Mouse (Mus musculus) inflammation-experienced regulatory T-cells, adult 6 months (primary cell): ENCODE results near the gene Wdr46. TPM values are rescaled to one million over a fixed set of nuclear protein-coding genes. Genes with fewer than 3 reads are reported as not detected.
"Not testable (repeated sequence)": the region's sequence is repeated elsewhere in the genome, so short reads cannot be mapped to it uniquely, and the experiment has no call there.

Experiments
- ATAC-seq: one replicate; pipeline ENCODE4 v1.8.0; 2017
- polyA plus RNA-seq, 3 experiments: library from polyadenylated mRNA; unstranded; fragments of 100-300 nt; shearing (Covaris generic); gene quantifications; one replicate each; pipeline ENCODE4 v1.2.1; 2017

Wdr46 gene
- polyA plus RNA-seq, 3 experiments from 2014 or later, result 6.8 to 11.0 (median 10.1) TPM

DNA sequence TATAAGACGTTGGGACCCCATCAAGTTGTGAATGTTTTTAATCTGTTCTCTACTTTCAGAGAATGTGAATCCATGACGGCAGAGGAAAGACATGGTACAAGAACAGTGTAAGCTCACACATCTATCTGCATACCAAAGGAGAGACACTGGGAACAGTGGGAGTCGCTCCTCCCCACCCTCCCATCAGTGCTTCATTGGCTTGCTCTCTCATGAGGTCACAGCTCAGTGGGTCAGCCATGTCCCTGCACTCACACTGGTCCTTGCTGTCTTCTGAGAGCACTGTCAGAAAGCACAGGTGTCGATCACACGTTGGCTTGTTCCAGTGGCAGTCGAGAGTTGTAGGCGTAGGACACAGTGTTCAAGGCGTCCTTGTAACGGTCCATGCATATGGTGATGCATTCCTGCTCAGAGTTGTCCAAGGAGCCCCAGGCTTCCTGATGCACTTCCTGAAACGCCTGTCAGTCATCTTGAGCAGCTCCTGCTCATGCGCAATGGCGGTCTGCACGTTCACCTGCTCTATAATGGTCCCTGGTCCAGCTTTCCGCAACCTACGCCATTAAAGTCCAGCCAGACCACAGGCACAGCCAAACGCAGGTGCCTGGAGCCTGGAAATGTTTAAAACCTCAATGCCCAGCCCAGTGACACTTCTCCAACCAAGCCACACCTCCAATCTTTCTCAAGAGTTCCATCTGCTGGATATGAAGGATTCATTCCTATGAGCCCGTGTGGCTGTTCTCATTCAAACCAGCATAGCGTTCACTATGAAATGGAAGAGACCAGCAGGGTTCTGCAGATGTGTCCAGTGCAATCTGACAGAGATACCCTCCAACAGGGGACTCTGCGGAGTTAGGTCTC, 39.9 kb downstream of the Wdr46 start:
- ATAC-seq, result no peak

DNA sequence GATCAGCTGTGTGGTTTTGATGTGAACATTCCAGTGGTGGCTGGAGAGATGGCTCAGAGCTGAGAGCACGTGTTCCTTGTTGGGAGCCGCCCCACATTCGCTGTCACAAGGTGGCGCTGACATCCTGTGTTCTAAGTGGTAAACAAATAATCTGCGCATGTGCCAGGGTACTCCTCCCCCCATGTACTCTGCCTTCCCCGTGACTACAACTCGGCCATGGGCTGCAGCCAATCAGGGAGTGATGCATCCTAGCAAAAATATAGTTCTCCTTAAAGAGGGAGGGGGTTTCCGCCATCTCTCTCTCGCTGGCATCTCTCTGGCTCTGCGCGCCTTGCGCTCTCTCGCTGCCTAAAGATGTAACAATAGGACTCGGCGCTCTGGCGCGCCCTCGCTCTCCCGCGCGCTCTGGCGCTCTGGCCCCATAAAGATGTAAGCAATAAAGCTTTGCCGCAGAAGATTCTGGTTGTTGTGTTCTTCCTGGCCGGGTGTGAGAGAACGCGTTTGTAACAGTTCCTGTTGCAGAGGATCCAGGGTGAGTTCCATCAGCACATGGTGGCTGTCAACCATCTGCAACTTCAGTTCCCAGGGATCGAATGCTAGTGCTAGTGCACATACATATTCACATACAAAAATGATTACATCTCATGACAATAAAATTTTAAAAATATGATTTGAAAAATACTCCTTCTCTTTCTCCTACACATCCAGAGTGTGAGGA, 40.9 kb downstream of the Wdr46 start:
- ATAC-seq, result peak; percentile 75

DNA sequence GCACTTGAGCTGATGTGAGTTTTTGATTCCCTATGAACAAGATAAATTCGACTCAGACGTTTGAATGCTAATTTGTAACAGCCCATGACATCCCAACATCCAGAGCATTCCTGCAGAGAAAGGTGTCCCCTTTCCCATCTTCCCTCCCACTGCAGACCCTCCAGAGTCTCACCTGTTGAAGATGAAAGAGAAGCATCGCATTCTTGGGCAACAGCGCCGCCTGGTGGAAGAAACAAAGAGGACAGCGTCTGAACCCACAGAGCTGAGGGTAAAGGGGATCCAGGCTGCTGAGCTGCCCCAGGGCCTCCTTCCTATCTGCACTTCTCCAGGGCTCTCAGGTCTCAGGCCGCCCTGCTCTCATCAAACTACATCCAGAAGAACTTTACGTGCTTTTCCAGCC, 41.7 kb downstream of the Wdr46 start:
- not testable (repeated sequence) for ATAC-seq

DNA sequence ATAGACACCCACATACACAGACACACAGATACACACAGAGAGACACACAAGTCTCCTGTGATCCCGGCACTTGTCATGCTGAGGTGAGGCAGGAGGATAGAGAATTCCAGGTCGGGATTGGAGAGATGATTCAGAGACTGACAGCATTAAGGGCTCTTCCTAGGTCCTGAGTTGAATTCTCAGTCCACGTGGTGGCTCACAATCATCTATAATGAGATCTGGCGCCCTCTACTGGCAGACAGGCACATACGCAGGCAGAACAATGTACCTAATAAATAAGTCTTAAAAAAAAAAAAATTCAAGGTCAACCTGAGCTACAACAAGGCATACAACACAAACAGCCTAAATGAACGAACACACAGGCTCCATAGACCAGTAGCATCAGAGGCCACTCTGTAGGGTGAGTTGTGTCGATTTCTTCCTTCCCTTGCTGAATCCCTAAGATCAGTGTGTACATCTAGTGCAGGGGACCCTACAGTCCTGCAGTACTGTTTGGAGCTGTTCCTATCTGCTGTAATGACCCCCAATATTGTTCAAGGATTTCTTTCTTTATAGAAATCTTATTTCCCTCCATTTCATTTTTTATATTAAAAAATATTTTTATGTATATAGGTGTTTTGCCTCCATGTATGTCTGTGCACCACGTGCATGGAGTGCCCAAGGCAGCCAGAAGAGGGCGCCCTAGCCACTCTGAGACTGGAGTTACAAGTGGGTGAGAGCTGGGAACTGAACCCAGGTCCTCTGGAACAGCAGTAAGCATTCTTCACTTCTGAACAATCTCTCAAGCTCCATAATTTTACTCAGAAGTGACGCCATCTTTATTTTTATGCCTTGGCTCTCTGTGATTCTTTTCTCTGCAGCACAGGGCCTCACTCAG, 51.6 kb downstream of the Wdr46 start:
- peak; percentile 55 for ATAC-seq

DNA sequence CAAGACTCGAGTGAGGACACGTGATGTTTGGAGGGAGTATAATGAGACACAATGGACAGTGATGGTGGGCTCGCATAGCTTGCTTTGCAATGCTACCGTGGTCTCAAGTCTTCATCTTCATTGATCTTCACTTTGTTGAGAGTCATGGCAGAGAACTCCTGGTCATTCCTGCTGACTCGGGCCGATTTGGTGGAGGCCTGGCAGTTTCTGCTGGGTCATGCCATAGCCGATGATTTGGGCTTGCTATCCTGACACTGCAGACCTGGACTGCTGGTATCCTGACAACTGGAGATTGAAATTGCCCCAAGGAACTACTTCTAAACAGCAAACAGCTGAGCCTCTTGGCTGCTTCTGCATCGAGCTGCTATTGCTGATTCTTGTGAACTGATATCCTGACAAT, 54.5 kb downstream of the Wdr46 start:
- no peak for ATAC-seq

DNA sequence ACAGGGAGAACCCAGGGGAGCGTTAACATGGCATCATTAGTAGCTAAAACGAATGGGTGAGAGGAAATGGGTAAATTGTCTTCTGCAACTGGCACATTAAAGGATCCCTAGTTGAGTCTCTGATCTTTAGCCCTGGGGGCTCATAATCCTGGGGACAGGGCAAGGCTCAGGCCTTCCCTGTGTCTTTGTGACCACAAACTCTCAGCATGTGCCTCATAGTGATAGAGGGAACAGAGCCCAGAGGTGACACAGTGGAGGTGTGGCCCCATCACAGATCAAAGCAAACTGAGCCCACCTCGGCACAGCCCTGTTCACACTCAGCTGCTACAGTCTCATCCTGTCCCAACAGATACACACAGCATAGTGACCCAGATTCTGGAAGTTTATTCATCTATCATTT, 55.2 kb downstream of the Wdr46 start:
- no peak for ATAC-seq

DNA sequence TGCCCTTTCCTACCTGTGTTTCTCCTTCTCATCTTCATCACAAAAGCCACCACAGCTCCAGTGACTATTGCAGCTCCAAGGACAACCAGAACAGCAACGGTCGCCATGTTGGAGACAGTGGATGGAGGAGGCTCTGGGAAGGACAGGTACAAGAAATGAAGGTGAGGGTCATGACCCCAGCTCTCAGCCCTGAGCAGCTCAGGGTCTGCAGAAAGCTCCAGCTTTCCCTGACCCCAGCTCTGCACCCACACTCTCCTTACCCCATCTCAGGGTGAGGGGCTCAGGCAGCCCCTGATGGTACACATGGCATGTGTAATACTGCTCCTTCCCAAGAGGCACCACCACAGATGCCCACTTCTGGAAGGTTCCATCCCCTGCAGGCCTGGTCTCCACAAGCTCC, 56.6 kb downstream of the Wdr46 start:
- not testable (repeated sequence) for ATAC-seq

DNA sequence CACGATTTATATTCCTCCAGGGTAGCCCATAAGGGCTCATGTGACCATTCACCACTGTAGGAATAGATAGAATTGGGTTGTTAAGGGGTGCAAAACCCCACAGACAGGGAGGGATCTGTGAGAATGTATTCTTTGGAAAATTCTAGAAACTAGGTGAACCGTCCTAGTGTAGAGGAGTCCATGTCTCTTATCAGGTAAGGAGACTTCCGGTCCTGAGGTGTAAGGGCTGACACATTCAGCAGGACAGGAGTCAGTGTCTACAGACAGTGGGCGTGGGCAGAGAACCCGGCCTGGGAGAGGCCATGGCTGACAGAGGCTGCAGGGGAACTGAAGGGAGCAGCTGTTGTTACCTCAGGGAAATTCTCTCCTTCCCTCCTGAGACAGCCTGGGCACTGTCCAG, 58.2 kb downstream of the Wdr46 start:
- ATAC-seq, result not testable (repeated sequence)

Other genes with a start within 250 kb of the Wdr46 start
- 10 to 100 TPM; 22.4 to 38.0 (median 23.1) TPM for gene March2, start 222.0 kb upstream of the Wdr46 start, polyA plus RNA-seq
- 100 to 1,000 TPM; 261 to 354 (median 270) TPM for gene Rab11b, start 180.1 kb upstream of the Wdr46 start, polyA plus RNA-seq
- gene Angptl4, start 158.8 kb upstream of the Wdr46 start, polyA plus RNA-seq, result 1 to 10 TPM; 3.5 to 5.9 (median 4.1) TPM
- gene Kank3, start 130.1 kb upstream of the Wdr46 start, polyA plus RNA-seq, result 1 to 10 TPM; 2.4 to 2.7 (median 2.4) TPM
- 1,000 to 10,000 TPM; 1,118 to 2,316 (median 1,890) TPM for gene Rps28, start 116.1 kb upstream of the Wdr46 start, polyA plus RNA-seq
- gene Ndufa7, start 116.1 kb upstream of the Wdr46 start, polyA plus RNA-seq, result 100 to 1,000 TPM; 364 to 457 (median 417) TPM
- 10 to 100 TPM; 11.2 to 11.6 (median 11.2) TPM for gene Cd320, start 97.6 kb upstream of the Wdr46 start, polyA plus RNA-seq
- gene Gm7029, start 66.8 kb upstream of the Wdr46 start, polyA plus RNA-seq, result not detected
- 1 to 10 TPM in 2 of 3 experiments, under 1 TPM in 1; 0.20 to 7.4 (median 1.3) TPM for gene Kifc1, start 50.0 kb upstream of the Wdr46 start, polyA plus RNA-seq
- gene Platr17, start 35.5 kb upstream of the Wdr46 start, polyA plus RNA-seq, result 10 to 100 TPM in 1 of 3 experiments, 1 to 10 TPM in 2; 5.3 to 10.1 (median 5.4) TPM
- 100 to 1,000 TPM; 101 to 116 (median 102) TPM for gene Daxx, start 31.2 kb upstream of the Wdr46 start, polyA plus RNA-seq
- 100 to 1,000 TPM; 367 to 428 (median 385) TPM for gene Tapbp, start 24.8 kb upstream of the Wdr46 start, polyA plus RNA-seq
- gene Zbtb22, start 24.8 kb upstream of the Wdr46 start, polyA plus RNA-seq, result 1 to 10 TPM; 3.7 to 6.8 (median 4.8) TPM
- gene Rgl2, start 11.1 kb upstream of the Wdr46 start, polyA plus RNA-seq, result 10 to 100 TPM; 14.3 to 37.4 (median 31.7) TPM
- gene Pfdn6, start 317 bp upstream of the Wdr46 start, polyA plus RNA-seq, result 100 to 1,000 TPM; 114 to 135 (median 124) TPM
- 10 to 100 TPM; 12.8 to 15.1 (median 13.9) TPM for gene B3galt4, start 10.8 kb downstream of the Wdr46 start, polyA plus RNA-seq
- 10 to 100 TPM; 27.6 to 30.0 (median 27.8) TPM for gene Vps52, start 15.2 kb downstream of the Wdr46 start, polyA plus RNA-seq
- gene Rps18, start 15.3 kb downstream of the Wdr46 start, polyA plus RNA-seq, result 1,000 to 10,000 TPM; 3,532 to 7,587 (median 7,167) TPM
- gene H2-K1, start 59.7 kb downstream of the Wdr46 start, polyA plus RNA-seq, result 1,000 to 10,000 TPM; 4,943 to 7,708 (median 5,398) TPM
- 1 to 10 TPM; 1.6 to 2.8 (median 2.5) TPM for gene Ring1, start 84.0 kb downstream of the Wdr46 start, polyA plus RNA-seq
- 10 to 100 TPM; 28.0 to 31.5 (median 30.7) TPM for gene H2-Ke6, start 87.4 kb downstream of the Wdr46 start, polyA plus RNA-seq
- 10 to 100 TPM; 40.8 to 49.3 (median 44.7) TPM for gene Slc39a7, start 91.0 kb downstream of the Wdr46 start, polyA plus RNA-seq
- 10 to 100 TPM in 2 of 3 experiments, 1 to 10 TPM in 1; 7.8 to 10.6 (median 10.1) TPM for gene Rxrb, start 91.2 kb downstream of the Wdr46 start, polyA plus RNA-seq
- gene Col11a2, start 98.8 kb downstream of the Wdr46 start, polyA plus RNA-seq, result under 1 TPM in 1 of 3 experiments, not detected in 2; 0.21 TPM
- gene H2-Oa, start 151.7 kb downstream of the Wdr46 start, polyA plus RNA-seq, result 10 to 100 TPM; 14.3 to 81.2 (median 53.9) TPM
- gene H2-DMa, start 178.9 kb downstream of the Wdr46 start, polyA plus RNA-seq, result 100 to 1,000 TPM in 2 of 3 experiments, 10 to 100 TPM in 1; 75.8 to 241 (median 198) TPM
- 100 to 1,000 TPM; 115 to 154 (median 144) TPM for gene Brd2, start 182.0 kb downstream of the Wdr46 start, polyA plus RNA-seq
- gene H2-DMb2, start 202.6 kb downstream of the Wdr46 start, polyA plus RNA-seq, result 10 to 100 TPM in 2 of 3 experiments, 1 to 10 TPM in 1; 9.2 to 14.4 (median 11.3) TPM
- gene H2-DMb1, start 212.4 kb downstream of the Wdr46 start, polyA plus RNA-seq, result 1 to 10 TPM; 2.3 to 5.0 (median 4.5) TPM
- 100 to 1,000 TPM; 174 to 216 (median 189) TPM for gene Tap1, start 246.9 kb downstream of the Wdr46 start, polyA plus RNA-seq
- 100 to 1,000 TPM; 330 to 403 (median 338) TPM for gene Psmb9, start 247.1 kb downstream of the Wdr46 start, polyA plus RNA-seq